Mouse (Mus musculus): Measurements from ENCODE around the gene Lrrn4. TPM values are rescaled to one million over a fixed set of nuclear protein-coding genes. Genes with fewer than 3 reads are reported as not detected.

The Lrrn4 gene
- total and polyA plus RNA-seq, 3 experiments = not detected

GRCm38 (mm10) chr2:132922076-132922873, 41.6 kb upstream of the Lrrn4 start:
- in situ Hi-C loops (cut with MboI; ENCODE audit: low pct_ligation_motif_present, low pct_unique_long_range_greater_than_20kb, low sequenced_read_pairs) = loop anchor here (25.0 kb wide), 1 partner anchor 610 kb away; no protein-coding TSS in a partner anchor
- no peak overlapping the region for H3K27ac ChIP-seq (ENCODE audit: insufficient read depth, low read depth)
- no peaks in the 10 kb centered on the region for H3K36me3 ChIP-seq (replicated peaks in 1 of 2; ENCODE audit: control insufficient read depth in 1 of 2, insufficient read depth in 1 of 2, low read length in 1 of 2)
- no peaks in the 10 kb centered on the region for H3K4me1 ChIP-seq (ENCODE audit: control insufficient read depth in 1 of 2, insufficient read depth in 2 of 2)
- no peak overlapping the region for H3K4me2 ChIP-seq (ENCODE audit: insufficient read depth, low read depth, poor library complexity, severe bottlenecking)
- H3K79me2 ChIP-seq (replicated peaks; ENCODE audit: control insufficient read depth, extremely low read depth, insufficient read depth, poor library complexity, severe bottlenecking) = no peaks in the 10 kb centered on the region
- DNase-seq (ENCODE audit: extremely low read depth) = no peak
- H3K9ac ChIP-seq (ENCODE audit: insufficient read depth, low read depth) = no peak overlapping the region
- dilution Hi-C loops (cut with MboI; ENCODE audit: extremely low pct_ligation_motif_present, extremely low pct_unique_long_range_greater_than_20kb, low sequenced_read_pairs) = no loop called here
- H3K27me3 ChIP-seq (replicated peaks) = peaks cover 3% of the 10 kb centered on the region
- no peaks in the 10 kb centered on the region for H3K9me3 ChIP-seq (replicated peaks; ENCODE audit: low read length)
- no peak overlapping the region for H3K4me3 ChIP-seq (replicated peaks in 1 of 3; ENCODE audit: low read depth in 2 of 3, low read length in 2 of 3, poor library complexity in 1 of 3)
- TF ChIP-seq MXI1 (IDR thresholded peaks at IDR 0.05; ENCODE audit: low read depth, low read length) (no peak), JUND (conservative IDR thresholded peaks at IDR 0.05; ENCODE audit: low read depth, low read length) (no peak), ELF1 (IDR thresholded peaks at IDR 0.05; ENCODE audit: low read depth, low read length) (no peak), KAT2A (IDR thresholded peaks at IDR 0.05; ENCODE audit: insufficient replicate concordance, low read length) (no peak), USF2 (conservative IDR thresholded peaks at IDR 0.05; ENCODE audit: low read depth, low read length) (no peak), HCFC1 (IDR thresholded peaks at IDR 0.05; ENCODE audit: low read depth, low read length) (no peak), MAX (IDR thresholded peaks at IDR 0.05; ENCODE audit: low read length) (no peak), EP300 (IDR thresholded peaks at IDR 0.05; ENCODE audit: low read length) (no peak), NELFE (IDR thresholded peaks at IDR 0.05; ENCODE audit: low read depth, low read length) (no peak), CHD2 (IDR thresholded peaks at IDR 0.05; ENCODE audit: low read length) (no peak), MEF2A (IDR thresholded peaks at IDR 0.05; ENCODE audit: borderline replicate concordance, low read depth, low read length) (no peak)

DNA sequence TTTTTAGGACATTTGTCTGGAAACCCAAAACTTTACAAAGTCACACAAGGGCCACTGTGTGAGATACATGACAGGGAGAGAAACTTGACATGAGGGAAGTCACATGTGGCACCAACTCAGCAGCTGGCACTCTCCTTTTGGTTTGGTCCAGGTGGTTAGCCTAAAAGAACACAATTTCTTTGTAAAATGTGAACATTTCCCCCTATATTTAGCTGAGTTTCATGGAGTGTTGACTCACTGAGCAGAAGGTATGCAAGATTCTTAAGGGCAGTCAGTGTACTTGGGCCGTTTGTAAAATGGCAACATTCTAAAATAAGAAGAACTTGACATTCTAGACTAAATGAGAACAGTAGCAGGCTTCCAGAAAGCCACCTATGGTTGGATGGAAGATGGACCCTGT, 34.1 kb upstream of the Lrrn4 start:
- Histone ChIP-seq H3K27ac (ENCODE audit: insufficient read depth, low read depth) (no peak overlapping the region), H3K4me2 (ENCODE audit: insufficient read depth, low read depth, poor library complexity, severe bottlenecking) (no peak overlapping the region), H3K27me3 (replicated peaks) (peaks cover 6% of the 10 kb centered on the region), H3K9me3 (replicated peaks; ENCODE audit: low read length) (no peaks in the 10 kb centered on the region), H3K36me3 (replicated peaks in 1 of 2; ENCODE audit: control insufficient read depth in 1 of 2, insufficient read depth in 1 of 2, low read length in 1 of 2) (no peaks in the 10 kb centered on the region), H3K79me2 (replicated peaks; ENCODE audit: control insufficient read depth, extremely low read depth, insufficient read depth, poor library complexity, severe bottlenecking) (no peaks in the 10 kb centered on the region), H3K4me3 (replicated peaks in 1 of 3; ENCODE audit: low read depth in 2 of 3, low read length in 2 of 3, poor library complexity in 1 of 3) (no peak overlapping the region), H3K4me1 (ENCODE audit: control insufficient read depth in 1 of 2, insufficient read depth in 2 of 2) (no peaks in the 10 kb centered on the region), H3K9ac (ENCODE audit: insufficient read depth, low read depth) (no peak overlapping the region)
- in situ Hi-C loops (cut with MboI; ENCODE audit: low pct_ligation_motif_present, low pct_unique_long_range_greater_than_20kb, low sequenced_read_pairs) = loop anchor here (25.0 kb wide), 1 partner anchor 602 kb away; no protein-coding TSS in a partner anchor
- dilution Hi-C loops (cut with MboI; ENCODE audit: extremely low pct_ligation_motif_present, extremely low pct_unique_long_range_greater_than_20kb, low sequenced_read_pairs) = no loop called here
- no peak for TF ChIP-seq PAX5 (IDR thresholded peaks at IDR 0.05; ENCODE audit: low read length)
- TF ChIP-seq ZC3H11A (IDR thresholded peaks at IDR 0.05; ENCODE audit: low read depth, low read length) = no peak
- no peak for TF ChIP-seq POLR2AphosphoS2 (IDR thresholded peaks at IDR 0.05; ENCODE audit: low read depth, low read length)
- no peak for TF ChIP-seq MAX (IDR thresholded peaks at IDR 0.05; ENCODE audit: low read length)
- TF ChIP-seq ZKSCAN1 (IDR thresholded peaks at IDR 0.05; ENCODE audit: borderline replicate concordance, low read depth, low read length) = no peak
- TF ChIP-seq MXI1 (IDR thresholded peaks at IDR 0.05; ENCODE audit: low read depth, low read length) = no peak
- TF ChIP-seq EP300 (IDR thresholded peaks at IDR 0.05; ENCODE audit: low read length) = no peak
- TF ChIP-seq TBP (conservative IDR thresholded peaks at IDR 0.05; ENCODE audit: low read depth, low read length) = no peak
- no peak for TF ChIP-seq KAT2A (IDR thresholded peaks at IDR 0.05; ENCODE audit: insufficient replicate concordance, low read length)
- TF ChIP-seq TCF12 (IDR thresholded peaks at IDR 0.05; ENCODE audit: low read depth, low read length) = no peak
- no peak for TF ChIP-seq USF2 (conservative IDR thresholded peaks at IDR 0.05; ENCODE audit: low read depth, low read length)
- TF ChIP-seq NRF1 (IDR thresholded peaks at IDR 0.05; ENCODE audit: low read depth, low read length) = no peak
- TF ChIP-seq SIN3A (IDR thresholded peaks at IDR 0.05; ENCODE audit: low read length) = no peak
- DNase-seq (ENCODE audit: extremely low read depth) = no peak

Measured in CH12.LX (cell line).